Mouse (Mus musculus): ENCODE data around the gene Fastkd1.
"Not testable (repeated sequence)": the region's sequence is repeated elsewhere in the genome, so short reads cannot be mapped to it uniquely, and the experiment has no call there.

The Fastkd1 gene

GRCm38 (mm10) chr2:69673723-69674122 lies 39.6 kb downstream of the Fastkd1 start:
- no peak for DNase-seq (ENCODE audit: low read depth in 2 of 2, low spot score in 2 of 2)

DNA sequence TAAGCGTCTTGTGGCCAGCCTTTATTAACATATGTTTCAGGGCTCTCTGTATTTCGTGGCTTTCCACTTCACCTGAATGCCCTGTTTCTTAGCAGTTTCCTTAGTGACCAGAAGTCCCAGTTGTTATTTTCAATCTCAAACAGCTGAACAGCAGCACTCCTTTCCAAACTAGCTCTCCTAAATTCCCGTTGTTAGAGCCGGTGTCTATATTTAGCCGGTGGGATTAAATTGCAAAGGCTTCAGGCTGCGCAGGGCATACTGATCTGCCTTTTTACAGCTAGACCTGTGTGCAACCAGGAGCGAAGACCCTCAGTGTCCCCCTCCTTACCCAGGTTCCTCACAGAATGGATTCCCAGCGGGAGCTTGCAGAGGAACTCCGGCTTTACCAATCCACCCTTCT lies 43.5 kb downstream of the Fastkd1 start, which contains the start of gene Klhl41:
Gene Klhl41 (plus strand): TSS at position 268 of the 400 bp plus-strand sequence.
- DNase-seq (ENCODE audit: low read depth in 2 of 2, low spot score in 2 of 2): no peak

GRCm38 (mm10) chr2:69668414-69668813 lies 44.9 kb downstream of the Fastkd1 start:
- no peak for DNase-seq (ENCODE audit: low read depth in 2 of 2, low spot score in 2 of 2)

DNA sequence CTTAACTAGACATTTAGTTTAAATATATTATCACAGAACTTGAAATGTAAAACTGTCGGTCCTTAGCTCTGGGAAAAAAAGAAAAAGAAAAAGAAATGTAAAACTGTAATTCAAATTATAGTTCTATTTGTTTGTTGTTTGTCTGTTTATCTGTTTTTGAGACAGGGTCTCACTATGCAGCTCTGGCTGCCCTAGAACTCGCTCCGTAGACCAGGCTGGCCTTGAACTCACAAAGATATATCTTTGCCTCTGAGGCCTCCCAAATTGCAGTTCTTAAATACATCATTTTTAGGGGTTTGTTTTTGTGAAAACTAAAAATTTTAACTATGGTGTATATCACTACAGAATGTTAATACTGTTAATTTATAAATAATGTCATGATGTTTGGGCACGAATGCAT lies 45.7 kb downstream of the Fastkd1 start:
- no peak for DNase-seq (ENCODE audit: low read depth in 2 of 2, low spot score in 2 of 2)

- no peak for DNase-seq (ENCODE audit: low read depth in 2 of 2, low spot score in 2 of 2)
Observed at GRCm38 (mm10) chr2:69663827-69664476, 49.4 kb downstream of the Fastkd1 start.

- no peak for DNase-seq (ENCODE audit: low read depth in 2 of 2, low spot score in 2 of 2)
Observed at GRCm38 (mm10) chr2:69659326-69659725, 54.0 kb downstream of the Fastkd1 start.

GRCm38 (mm10) chr2:69649716-69650115 lies 63.6 kb downstream of the Fastkd1 start:
- DNase-seq (ENCODE audit: low read depth in 2 of 2, low spot score in 2 of 2): no peak

GRCm38 (mm10) chr2:69646726-69647490 lies 66.4 kb downstream of the Fastkd1 start, which contains the start of gene Bbs5:
Gene Bbs5 (plus strand): TSS chr2:69647171.
- peak; percentile 17 to 37 for DNase-seq (ENCODE audit: low read depth in 2 of 2, low spot score in 2 of 2)

DNA sequence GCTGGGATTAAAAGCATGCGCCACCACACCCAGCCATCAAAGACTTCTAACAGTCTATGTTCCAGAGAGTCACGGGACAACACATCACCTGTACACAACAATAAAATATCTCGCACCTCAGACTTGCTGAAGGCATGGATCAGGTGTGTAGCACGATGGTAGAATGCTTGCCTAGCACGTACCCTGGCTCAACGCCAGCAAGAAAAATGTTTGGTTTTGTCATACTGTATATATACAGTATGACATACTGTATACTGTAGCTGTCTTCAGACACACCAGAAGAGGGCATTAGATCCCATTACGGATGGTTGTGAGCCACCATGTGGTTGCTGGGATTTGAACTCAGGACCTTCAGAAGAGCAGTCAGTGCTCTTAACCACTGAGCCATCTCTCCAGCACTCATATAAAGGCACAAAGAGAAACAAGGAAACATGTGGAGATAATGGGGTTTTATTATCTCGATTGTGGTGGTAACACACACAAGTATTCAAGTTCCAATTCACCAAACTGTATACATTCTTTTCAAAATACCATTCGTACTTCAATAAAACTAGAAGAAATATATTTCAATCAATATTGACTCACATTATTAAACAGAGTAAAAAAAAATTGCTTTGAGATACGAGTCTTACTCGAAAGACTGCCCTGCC lies 68.2 kb downstream of the Fastkd1 start:
- no peak for DNase-seq (ENCODE audit: low read depth in 2 of 2, low spot score in 2 of 2)

GRCm38 (mm10) chr2:69640100-69640499 lies 73.2 kb downstream of the Fastkd1 start:
- DNase-seq (ENCODE audit: low read depth in 2 of 2, low spot score in 2 of 2): no peak

DNA sequence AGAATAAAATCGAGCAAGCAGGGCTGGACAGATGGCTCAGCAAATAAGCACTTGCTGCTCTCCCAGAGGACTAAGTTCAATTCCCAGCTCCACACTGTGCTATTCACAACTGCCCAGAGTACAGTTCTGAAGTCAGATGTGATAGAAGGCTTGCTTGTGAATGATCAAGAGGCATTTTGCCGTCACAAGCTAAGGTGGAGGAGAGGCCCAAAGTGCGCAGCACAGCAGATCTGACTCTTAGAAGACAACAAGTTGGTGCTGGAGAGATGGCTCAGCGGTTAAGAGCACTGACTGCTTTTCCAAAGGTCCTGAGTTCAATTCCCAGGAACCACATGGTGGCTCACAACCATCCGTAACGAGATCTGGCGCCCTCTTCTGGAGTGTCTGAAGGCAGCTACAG lies 75.3 kb downstream of the Fastkd1 start:
- DNase-seq (ENCODE audit: low read depth in 2 of 2, low spot score in 2 of 2): not testable (repeated sequence)
